Mouse (Mus musculus): ENCODE data around the gene Mthfs.

The Mthfs gene

GRCm38 (mm10) chr9:89253400-89253799 is 42.9 kb downstream of the Mthfs start:
- no peak for DNase-seq (ENCODE audit: low spot score)

DNA sequence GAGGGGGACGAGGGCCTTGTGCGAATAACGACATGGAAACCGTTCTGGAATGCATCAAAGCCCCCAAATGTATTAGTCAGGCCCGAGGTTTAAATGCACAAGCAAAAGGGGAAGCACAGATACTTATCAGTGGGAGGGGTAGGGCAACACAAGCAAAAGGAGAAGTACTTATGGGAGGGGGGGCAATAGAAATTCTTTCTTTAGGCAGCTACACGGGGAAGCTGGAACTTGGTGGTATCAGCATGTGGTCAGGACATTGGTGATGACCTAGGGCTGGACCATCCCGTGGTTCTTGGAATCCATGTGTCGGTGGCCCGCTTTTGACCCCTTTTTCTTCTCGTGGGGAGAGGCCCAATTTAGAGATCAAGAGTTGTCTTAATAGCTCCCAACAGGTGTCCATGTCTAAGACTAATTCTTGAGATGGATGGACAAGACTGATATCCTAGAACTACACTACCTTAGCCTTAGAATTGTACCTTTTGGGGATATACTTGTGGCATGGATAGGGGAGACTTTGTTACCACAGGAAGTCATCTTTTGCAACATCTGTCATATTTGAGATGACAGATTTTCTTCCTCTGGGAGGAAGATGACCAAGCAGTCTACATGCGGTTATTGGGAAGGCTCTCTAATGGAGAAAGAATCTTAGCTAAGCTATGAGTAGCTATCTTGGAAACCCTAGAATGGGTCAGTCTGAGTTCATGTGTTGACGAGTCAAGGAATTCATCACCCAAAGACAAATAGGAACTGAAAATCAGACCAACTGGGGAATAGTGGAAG is 46.3 kb downstream of the Mthfs start:
- DNase-seq (ENCODE audit: low spot score) = no peak

- no peak for DNase-seq (ENCODE audit: low spot score)
These were observed 53.5 kb downstream of the Mthfs start for GRCm38 (mm10) chr9:89263968-89264367.

DNA sequence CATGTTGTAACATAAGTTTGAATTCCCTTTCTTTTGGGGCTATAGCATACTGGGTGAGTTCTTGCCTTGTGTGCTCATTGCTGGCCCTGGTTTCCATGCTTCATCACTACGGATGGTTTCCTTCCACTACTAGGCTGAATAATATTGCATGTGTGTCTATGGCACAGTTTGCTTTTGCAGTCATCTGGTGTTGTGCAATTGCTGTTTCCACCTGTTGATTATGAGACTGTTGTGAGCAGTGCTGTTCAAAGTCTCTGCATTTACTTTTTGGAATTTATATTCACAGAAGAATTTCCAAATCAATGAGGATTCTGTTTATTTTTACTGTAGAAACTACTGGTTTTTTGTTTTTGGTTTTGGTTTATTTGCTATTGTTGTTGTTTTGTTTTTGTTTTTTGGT is 54.1 kb downstream of the Mthfs start:
- DNase-seq (ENCODE audit: low spot score) = no peak

DNA sequence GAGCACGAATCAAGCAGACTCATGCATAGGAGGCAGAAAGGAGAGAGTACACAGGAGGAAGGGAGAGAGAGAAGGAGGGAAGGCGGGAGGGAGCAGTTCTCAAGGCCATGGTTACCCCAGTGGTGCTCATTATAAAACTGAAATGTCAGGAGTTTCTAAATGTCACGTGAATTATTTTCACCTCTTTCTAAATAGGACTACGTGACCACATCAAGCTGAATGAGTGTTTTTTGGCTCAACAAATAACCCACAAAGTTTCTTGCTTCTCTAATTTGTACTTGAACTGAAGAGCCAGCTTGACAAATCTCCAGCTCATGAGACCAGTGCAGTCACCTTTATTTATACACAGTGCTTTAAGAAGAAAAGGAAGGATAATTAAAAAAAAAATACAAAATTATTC is 56.6 kb downstream of the Mthfs start:
- no peak for DNase-seq (ENCODE audit: low spot score)

GRCm38 (mm10) chr9:89267572-89267971 is 57.1 kb downstream of the Mthfs start:
- no peak for DNase-seq (ENCODE audit: low spot score)

DNA sequence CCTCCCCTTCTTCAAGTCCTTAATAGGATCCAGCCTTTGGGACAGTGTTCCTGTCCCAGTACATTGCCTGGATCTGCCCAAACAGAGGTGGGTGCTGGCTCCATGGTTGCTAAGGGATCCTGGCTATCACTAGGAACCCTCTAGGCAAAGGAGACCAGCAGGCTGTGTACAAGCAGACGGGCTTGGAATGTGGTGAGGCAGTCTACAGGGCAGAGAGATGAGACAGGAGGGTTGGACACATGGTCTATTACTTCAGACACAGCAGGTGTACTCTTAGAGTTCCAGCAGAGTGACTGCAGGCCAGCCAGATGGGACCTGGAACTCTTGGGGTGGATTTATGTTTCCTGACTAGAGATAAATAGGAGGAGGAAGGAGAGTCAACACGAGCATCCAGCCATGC is 59.9 kb downstream of the Mthfs start:
- DNase-seq (ENCODE audit: low spot score) = no peak

DNA sequence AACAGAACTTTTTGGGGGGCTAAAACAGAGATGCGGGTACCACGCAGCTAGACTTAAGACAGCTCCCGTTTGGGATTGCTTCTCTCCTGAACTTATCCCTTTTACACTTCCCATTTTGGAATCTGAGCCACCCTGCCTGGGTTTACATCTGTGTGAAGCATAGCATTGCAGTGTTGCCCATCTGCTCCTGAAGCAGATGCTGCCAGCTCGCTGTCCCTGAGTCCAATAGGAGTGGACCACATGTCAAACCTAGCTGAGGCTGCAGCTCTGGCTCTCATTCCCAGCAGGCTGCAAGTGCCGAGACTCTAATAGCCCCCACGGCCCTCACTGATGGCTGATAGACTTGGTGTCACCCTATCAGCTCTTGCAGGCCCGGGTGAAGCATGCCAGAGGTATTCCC is 63.3 kb downstream of the Mthfs start:
- no peak for DNase-seq (ENCODE audit: low spot score)

GRCm38 (mm10) chr9:89278207-89278606 is 67.7 kb downstream of the Mthfs start:
- no peak for DNase-seq (ENCODE audit: low spot score)

DNA sequence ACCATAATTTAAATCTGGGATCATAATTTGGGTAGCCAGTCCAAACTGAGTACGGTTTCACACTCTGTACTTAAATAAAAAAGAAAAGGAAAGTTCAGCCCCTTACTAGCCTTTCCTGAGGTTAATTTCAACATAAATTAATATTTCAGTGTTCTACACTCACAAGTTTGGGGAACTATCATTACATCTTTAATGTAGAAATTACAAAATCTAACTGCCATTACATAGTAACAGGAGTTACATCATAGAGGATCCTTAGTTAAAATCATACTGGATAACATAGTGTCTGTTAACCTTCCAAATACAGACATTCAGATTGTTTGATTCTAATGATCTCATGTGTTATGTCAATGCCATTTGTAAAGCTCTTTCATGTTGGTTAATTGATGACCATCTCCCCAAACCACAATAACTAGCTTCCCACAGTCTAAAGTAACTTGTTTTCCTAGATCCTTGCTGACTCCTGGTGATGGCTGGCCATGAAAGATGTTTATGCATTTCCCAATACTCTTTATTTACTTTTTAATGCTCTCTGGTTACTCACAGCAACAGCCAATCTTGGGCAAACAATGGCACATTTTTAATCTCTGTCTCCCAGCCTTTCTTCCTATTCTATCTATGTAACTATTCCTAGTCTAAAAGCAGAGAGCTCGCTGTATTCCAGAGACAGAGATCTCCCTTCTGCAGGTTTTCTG is 72.0 kb downstream of the Mthfs start:
- DNase-seq (ENCODE audit: low spot score) = no peak

GRCm38 (mm10) chr9:89288037-89288436 is 77.6 kb downstream of the Mthfs start:
- no peak for DNase-seq (ENCODE audit: low spot score)

DNA sequence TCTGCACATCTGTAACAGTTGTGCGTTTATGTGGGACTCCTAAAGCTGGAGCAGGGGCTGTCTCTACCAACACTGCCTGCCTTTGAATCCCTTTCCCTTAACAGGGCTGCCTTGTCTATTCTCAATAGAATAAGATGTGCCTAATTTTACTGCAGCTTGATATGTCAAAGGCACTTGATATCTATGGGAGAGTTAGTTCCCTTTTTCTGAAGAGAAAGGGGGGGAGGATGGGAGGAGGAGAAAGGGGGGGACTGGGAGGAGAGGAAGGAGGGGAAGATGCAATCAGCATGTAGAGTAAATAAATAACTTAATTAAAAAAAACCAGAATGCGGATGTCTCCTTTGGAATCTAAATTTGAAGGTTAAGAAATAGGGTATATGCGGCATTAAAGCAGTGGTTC is 82.9 kb downstream of the Mthfs start:
- no peak for DNase-seq (ENCODE audit: low spot score)

GRCm38 (mm10) chr9:89294121-89294520 is 83.6 kb downstream of the Mthfs start:
- no peak for DNase-seq (ENCODE audit: low spot score)

DNA sequence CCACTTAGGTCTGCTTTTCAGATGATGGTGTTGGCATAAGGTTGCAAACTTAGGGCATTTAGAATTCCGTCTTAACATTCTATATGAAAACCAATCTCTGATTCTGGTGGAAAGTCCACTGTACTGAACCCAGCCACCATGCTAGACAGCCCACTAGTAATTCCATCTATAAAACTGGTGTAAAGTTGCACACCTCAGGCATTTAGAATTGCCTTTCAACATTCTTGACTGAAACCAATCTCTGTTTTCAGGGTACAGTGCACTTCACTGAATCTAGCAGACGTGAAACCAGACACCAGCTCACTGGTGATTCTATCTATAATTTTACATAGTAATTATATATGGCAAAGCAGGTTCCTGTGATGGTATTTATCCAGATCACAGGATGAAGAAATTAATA is 95.2 kb downstream of the Mthfs start:
- DNase-seq (ENCODE audit: low spot score) = no peak

- DNase-seq (ENCODE audit: low spot score) = no peak
These were observed 98.1 kb downstream of the Mthfs start for GRCm38 (mm10) chr9:89308357-89309194.

- DNase-seq (ENCODE audit: low spot score) = no peak
These were observed 98.7 kb downstream of the Mthfs start for GRCm38 (mm10) chr9:89309195-89309535.

DNA sequence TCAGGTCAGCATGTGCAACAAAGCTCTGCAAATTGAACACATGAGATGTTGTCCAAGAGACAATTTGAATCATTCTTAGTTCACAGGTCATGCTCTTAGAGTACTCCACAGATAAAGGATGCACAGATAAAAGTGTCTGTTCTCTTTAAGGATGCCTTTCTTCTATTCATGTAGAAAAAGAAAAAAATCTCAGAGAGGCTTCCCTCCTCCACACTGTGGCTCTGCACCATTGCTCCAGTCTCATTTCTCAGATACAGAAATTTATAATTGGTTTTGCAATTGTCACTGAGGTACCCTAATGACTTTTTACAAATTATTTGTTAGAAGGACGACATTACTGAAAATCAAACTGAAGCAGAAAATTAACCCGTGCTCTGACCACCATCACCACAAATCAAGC is 101.2 kb downstream of the Mthfs start:
- no peak for DNase-seq (ENCODE audit: low spot score)

DNA sequence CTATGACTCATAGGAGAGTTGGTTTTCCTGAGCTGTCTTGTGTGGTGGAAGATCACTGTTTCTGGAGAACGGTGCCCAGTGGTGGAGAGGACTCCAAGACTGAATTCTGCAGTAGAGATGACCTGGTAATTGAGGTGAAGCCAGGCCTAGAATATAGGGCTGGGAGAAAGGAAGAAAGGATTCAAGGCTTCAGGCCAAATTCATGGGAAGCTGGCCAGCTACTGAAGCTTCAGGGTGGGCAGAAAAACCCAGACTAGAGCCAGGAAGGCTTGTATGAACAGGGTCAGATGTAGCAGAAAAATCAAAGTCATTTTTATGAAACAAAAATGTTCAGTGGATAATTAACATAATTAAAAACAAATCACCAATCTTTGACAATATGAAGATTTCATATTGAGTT is 163.3 kb downstream of the Mthfs start:
- no peak for DNase-seq (ENCODE audit: low spot score)

DNA sequence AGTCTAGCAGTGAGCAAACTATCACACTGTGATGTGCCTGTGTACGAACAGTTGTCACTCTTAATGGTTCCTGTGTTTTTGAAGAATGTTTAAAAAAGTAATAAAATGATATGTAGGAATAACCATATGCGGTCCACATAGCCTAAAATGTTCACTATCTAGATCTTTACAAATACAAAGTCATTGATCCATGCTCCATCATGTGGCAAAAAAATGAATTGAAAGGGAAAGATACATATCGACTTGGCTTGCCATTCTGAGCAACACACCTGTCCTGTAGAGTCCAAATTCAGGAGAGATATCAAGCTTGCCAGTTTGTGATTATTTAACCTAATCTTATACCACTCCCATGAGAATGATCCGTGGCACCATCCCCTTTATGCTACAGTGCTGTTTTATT is 164.2 kb downstream of the Mthfs start:
- no peak for DNase-seq (ENCODE audit: low spot score)

DNA sequence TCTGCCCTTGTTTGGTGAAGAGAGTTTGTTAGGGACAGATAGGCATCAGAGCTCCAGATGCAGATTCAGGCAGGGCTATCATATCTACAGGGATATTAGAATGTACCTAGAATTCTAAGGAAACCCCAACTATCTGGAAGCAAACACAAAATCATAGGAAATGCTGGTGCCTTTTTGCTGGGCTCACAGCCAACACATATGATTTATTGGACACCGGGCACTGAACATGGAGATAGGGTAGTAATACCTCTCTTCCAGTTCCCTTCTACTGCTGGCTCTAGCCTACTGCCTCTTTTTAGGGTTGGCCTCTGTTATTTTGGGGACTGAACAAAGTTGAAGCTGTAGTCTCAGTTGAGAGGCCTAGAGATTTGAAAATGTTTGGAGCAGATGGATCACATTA is 192.6 kb downstream of the Mthfs start:
- no peak for DNase-seq (ENCODE audit: low spot score)

Measured in lung, postnatal 25 days (tissue).